Mouse (Mus musculus) kidney, adult 10 weeks (tissue): Measurements from ENCODE around the gene Zfp811. TPM values are rescaled to one million over a fixed set of nuclear protein-coding genes. Genes with fewer than 3 reads are reported as not detected.

Experiments used
- polyA plus RNA-seq: library from polyadenylated mRNA; stranded (reverse); fragments of 350-450 nt; fragmentation: Illumina TruSeq; extraction: RNeasy Lipid Tissue Mini Kit (QIAGEN cat#74804); gene quantifications from one replicate; pipeline ENCODE4 v1.2.3, GENCODE M21; 2014; ENCODE audit warnings: low read depth, low replicate concordance

Gene Zfp811
- polyA plus RNA-seq: 0.97 TPM

DNA sequence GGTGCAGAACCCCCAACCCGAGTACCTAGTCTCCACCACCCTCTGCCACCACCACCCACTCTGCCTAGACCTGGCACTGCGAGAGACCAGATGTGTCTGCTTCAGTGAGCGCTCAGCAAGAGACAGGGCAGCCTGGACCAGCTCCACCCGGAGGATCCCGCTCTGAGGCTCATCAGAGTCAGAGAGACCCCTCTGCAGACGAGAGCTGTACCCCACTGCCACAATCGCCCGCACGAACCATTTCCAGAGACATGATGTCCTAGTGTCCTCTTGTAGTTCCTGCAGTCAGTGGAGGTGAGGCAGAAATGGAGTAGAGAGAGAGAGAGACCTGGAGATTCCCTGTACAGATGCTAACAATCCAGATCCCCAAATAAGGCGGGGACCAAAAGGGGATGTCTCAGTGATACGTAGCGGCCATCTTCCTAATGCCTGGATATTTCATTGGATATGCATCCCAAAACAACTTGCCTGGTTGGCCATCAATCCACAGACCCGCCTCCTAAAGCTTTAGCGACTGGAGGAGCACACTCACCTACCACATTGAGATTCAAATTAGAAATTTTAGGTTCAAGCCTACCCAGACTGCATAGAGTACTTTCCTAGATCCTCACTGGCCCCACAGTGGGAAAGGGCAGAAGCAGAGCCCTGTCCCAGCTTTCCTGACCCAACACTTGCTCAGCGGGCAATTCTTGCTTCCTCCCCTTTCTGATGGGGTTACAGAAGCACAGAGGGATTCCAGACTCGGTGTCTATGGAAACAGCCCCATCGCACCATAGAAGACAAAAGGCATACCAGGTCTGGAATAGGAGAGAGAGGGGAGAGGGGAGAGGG lies at the start of gene Zfp811:
Gene Zfp811, minus strand, starts transcription at position 388 of the 831 bp plus-strand sequence.

DNA sequence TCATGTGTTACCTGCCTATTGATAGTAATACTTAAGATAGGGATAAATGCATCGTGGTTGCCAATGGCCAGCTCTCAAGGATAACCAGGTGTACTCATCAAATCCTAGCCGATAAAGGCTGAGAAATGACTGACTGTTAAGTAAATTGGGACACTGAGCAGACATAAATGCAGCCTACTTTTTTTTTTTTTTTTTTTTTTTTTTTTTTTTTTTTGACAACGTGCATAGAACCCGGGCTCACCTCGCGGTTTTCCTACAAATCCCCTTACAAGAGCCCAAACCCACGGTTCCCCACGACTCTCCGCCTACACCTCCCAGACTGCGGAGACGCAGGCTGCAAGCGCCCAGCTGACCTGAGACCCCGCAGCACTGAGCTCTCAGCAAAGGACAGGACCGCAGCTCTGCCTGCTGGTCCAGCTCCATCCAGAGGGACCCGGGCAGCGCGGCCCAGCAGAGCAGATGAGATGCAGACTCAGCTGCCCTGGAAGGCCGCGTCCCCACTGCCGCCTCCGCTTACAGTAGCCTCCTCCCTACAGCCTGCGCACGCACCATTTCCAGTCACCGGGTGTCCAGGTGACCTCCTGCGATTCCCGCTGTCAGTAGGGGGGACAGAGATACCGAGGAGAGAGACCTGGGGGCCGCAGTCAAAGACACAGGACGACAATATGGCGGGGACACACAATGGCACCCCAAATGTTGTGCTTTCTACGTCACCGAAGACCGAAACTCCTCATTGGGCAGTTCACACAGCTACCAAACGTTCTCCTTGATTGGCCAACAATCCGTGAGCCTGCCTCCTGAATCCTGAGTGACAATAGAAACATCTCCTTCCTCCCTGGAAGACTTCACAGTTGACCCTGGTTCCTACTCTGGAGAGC lies 20.0 kb upstream of the Zfp811 start, which contains the start of gene Zfp799:
Gene Zfp799, minus strand, starts transcription at position 722 of the 878 bp plus-strand sequence.

DNA sequence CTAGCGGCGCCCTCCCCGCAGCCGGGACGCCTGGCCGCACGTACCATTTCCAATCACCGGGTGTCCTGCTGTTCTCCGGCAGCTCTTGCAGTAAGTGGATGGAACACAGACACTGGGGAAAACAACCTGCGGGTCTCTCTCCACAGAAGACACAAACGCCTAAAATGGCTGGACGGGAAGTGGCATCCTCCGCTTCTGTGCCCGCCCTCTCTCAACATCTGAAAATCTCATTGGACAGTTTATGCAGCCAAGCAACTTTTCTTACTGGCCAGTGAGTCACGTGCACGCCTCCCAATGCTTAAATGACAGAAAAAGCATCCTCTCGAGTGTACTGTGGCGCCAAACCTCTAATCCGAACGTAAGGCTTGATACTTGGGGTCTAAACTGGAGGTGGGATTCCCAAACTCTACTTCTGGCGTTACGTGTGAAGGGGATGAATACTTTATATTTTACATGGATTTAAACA lies 21.6 kb downstream of the Zfp811 start, which contains the start of gene Zfp871:
Gene Zfp871, minus strand, starts transcription at position 194 of the 466 bp plus-strand sequence.

Other genes starting within 250 kb of the Zfp811 start
- gene Cyp4f37, start 188.6 kb downstream of the Zfp811 start, polyA plus RNA-seq: not detected
- gene Cyp4f40, start 151.0 kb downstream of the Zfp811 start, polyA plus RNA-seq: not detected
- not detected for gene Cyp4f15, start 124.3 kb downstream of the Zfp811 start, polyA plus RNA-seq
- gene Zfp871, start 21.6 kb downstream of the Zfp811 start, polyA plus RNA-seq: 102 TPM
- gene Zfp799, start 20.3 kb upstream of the Zfp811 start, polyA plus RNA-seq: 14.9 TPM
- 8.4 TPM for gene Zfp870, start 81.7 kb upstream of the Zfp811 start, polyA plus RNA-seq
- gene Cyp4f14, start 107.4 kb upstream of the Zfp811 start, polyA plus RNA-seq: 2.1 TPM
- gene Cyp4f13, start 137.5 kb upstream of the Zfp811 start, polyA plus RNA-seq: 11.3 TPM
- gene Zfp472, start 155.9 kb upstream of the Zfp811 start, polyA plus RNA-seq: 11.5 TPM
- 18.4 TPM for gene Zfp952, start 183.2 kb upstream of the Zfp811 start, polyA plus RNA-seq
- 19.6 TPM for gene Zfp763, start 223.5 kb upstream of the Zfp811 start, polyA plus RNA-seq